Mouse (Mus musculus) testis, postnatal 10 days (tissue): ENCODE measurements around the gene 6430628N08Rik.

Experiments used
- DNase-seq: peaks from one replicate; pipeline ENCODE4 v3.0.0; 2021; ENCODE audit warnings: low spot score

Gene 6430628N08Rik

DNA sequence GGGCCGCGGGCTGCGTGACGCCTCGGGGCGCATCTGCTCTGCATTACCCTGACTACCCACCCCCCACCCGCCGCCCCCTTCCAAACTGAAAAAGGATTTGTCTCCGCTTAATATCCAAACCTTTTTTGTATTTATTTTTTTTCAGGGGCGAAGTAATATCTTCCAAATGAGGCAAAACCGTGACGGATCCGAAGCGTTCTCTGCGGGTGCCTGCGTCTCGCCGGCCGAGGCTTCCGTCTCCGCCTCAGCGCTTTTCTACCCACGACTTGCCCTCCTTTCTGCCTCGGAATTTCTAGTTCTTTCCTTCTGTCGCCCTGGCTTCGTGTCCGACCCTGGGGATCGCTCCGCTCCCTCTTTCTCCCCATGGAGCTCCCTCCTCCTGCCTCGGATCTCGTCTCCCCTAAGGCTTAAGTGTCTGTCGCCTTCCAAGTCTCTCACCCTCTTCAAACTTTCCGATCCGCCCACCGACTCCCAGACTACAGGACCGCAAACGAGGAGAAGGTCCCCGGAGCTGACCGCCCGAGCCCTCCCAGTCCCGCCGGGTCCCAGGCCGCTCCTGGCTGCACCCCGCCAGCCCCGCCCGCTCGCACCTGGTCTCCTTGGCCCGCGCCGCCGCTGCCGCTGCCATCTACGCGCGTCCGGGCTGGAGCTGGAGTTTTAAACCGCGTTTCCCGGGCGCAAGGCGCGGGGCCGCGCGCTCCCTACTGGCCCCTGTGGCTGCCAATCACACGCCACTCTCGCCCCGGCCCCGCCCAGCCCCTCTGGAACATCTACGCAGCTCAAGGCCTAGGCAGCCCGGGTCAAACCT, 49.0 kb downstream of the 6430628N08Rik start, which contains the start of gene Dmbx1:
Dmbx1 (minus strand) TSS at position 632 of the 808 bp plus-strand sequence.
- DNase-seq: no peak

DNA sequence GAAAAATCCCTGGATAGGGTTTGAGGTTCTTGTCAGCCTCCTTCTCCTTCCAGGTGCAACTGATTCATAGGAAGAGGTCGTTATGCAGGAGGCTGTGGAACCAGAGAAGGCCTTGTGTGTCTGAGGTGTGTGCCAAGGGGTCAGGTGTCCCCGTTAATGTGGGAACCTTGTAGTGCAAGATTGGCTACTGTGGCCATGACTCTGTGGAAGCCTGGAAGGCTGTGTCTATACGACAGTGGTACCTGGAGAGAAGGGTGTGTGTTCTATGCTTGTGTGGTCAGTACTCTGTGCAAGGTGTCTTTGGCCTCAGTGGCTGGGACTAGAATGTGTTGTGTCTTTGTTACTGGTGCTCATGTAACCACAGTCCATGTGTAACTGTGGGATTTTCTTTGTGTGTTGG, 50.2 kb downstream of the 6430628N08Rik start:
- no peak for DNase-seq

DNA sequence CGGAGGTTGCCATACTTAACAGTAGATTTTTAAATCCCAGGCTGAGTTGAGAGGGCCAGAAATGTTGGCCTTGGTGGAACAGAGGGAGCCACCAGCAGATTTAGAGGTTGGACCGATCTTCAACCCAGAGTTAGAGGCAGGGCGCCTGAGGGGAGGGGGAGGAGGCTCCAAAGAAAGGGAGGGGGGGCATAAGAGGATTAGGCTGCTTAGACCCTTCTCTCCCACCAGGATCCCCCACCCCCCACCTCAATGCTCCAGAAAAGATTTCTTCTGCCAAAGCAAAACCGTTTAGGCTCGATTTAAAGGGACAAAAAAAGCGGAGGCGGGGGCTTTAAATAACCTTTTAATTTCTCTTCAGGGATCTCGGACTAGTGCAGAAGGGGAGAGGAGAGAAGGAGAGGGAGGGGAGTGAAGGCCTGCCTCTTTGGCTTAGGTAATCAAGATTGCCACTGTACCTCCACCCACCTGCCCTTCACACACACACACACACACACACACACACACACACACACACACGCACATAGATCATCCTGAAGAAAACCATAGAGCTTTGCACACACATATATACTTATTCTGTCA, 50.9 kb downstream of the 6430628N08Rik start:
- no peak for DNase-seq

DNA sequence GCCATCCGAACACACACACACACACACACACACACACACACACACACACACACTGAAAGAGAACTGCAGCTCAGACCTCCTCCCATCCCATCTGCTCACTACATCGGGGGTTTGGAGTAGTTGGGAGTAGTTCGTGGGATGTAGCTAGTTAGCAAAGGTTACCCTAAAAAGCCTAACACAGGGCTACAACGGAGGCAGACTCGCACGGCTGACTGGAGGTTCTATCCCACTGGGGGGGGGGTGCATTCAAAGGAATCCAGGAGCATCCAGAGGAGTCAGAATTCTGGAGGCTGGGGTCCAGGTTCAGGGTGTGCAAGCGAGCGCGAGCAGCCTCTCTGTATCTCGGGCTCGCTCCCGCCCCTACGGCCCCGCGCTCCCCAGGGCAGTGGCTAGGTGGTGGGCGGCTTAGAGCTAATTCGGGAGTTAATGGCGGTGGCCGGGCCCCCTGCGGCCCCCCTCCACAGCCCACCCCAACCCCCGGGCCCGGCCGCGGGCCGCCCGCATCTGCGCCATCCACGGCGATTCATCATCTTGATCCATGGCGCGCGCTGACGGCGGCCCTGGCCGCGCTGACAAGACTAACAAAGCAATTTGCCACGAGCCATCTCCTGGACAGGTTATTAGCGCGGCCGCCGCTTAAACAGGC, 53.3 kb downstream of the 6430628N08Rik start:
- DNase-seq: no peak
